Mouse (Mus musculus): ENCODE data around the gene Srsf9. TPM values are rescaled to one million over a fixed set of nuclear protein-coding genes. Genes with fewer than 3 reads are reported as not detected.

The Srsf9 gene
- total RNA-seq, 1 experiment from 2014 or later = 105 TPM

- ATAC-seq (replicated peaks in 1 of 2; ENCODE audit: insufficient read depth in 1 of 2, low FRiP score in 2 of 2, low TSS enrichment in 1 of 2, low read depth in 1 of 2, poor library complexity in 2 of 2, severe bottlenecking in 2 of 2) = no peak
Measured at GRCm38 (mm10) chr5:115316968-115317644, 9.9 kb upstream of the Srsf9 start.

GRCm38 (mm10) chr5:115317645-115318328, 9.2 kb upstream of the Srsf9 start:
- no peak for ATAC-seq (replicated peaks in 1 of 2; ENCODE audit: insufficient read depth in 1 of 2, low FRiP score in 2 of 2, low TSS enrichment in 1 of 2, low read depth in 1 of 2, poor library complexity in 2 of 2, severe bottlenecking in 2 of 2)

GRCm38 (mm10) chr5:115319004-115319940, 7.7 kb upstream of the Srsf9 start:
- peak; percentile 68 to 75 for ATAC-seq (replicated peaks in 1 of 2; ENCODE audit: insufficient read depth in 1 of 2, low FRiP score in 2 of 2, low TSS enrichment in 1 of 2, low read depth in 1 of 2, poor library complexity in 2 of 2, severe bottlenecking in 2 of 2)

GRCm38 (mm10) chr5:115326256-115326831, 633 bp upstream of the Srsf9 start:
- ATAC-seq (replicated peaks in 1 of 2; ENCODE audit: insufficient read depth in 1 of 2, low FRiP score in 2 of 2, low TSS enrichment in 1 of 2, low read depth in 1 of 2, poor library complexity in 2 of 2, severe bottlenecking in 2 of 2) = peak; percentile 27 to 33; a peak in 3 of 4 replicates

GRCm38 (mm10) chr5:115327610-115328548, 902 bp downstream of the Srsf9 start:
- ATAC-seq (replicated peaks in 1 of 2; ENCODE audit: insufficient read depth in 1 of 2, low FRiP score in 2 of 2, low TSS enrichment in 1 of 2, low read depth in 1 of 2, poor library complexity in 2 of 2, severe bottlenecking in 2 of 2) = no peak

GRCm38 (mm10) chr5:115330955-115331354, 4.0 kb downstream of the Srsf9 start:
- ATAC-seq (replicated peaks in 1 of 2; ENCODE audit: insufficient read depth in 1 of 2, low FRiP score in 2 of 2, low TSS enrichment in 1 of 2, low read depth in 1 of 2, poor library complexity in 2 of 2, severe bottlenecking in 2 of 2) = no peak

GRCm38 (mm10) chr5:115333626-115334025, 6.6 kb downstream of the Srsf9 start:
- ATAC-seq (replicated peaks in 1 of 2; ENCODE audit: insufficient read depth in 1 of 2, low FRiP score in 2 of 2, low TSS enrichment in 1 of 2, low read depth in 1 of 2, poor library complexity in 2 of 2, severe bottlenecking in 2 of 2) = 0 out of 4 replicates have a peak, but pooled peaks of 1 of the 2 experiments have one; percentile 12

GRCm38 (mm10) chr5:115340007-115340406, 13.0 kb downstream of the Srsf9 start:
- no peak for ATAC-seq (replicated peaks in 1 of 2; ENCODE audit: insufficient read depth in 1 of 2, low FRiP score in 2 of 2, low TSS enrichment in 1 of 2, low read depth in 1 of 2, poor library complexity in 2 of 2, severe bottlenecking in 2 of 2)

- ATAC-seq (replicated peaks in 1 of 2; ENCODE audit: insufficient read depth in 1 of 2, low FRiP score in 2 of 2, low TSS enrichment in 1 of 2, low read depth in 1 of 2, poor library complexity in 2 of 2, severe bottlenecking in 2 of 2) = peak; percentile 93 to 94
Measured at GRCm38 (mm10) chr5:115340577-115341313, 13.8 kb downstream of the Srsf9 start, which contains the start of the genes Gatc and Triap1. Gene Gatc, minus strand, starts transcription at chr5:115341178. Gene Triap1, plus strand, starts transcription at chr5:115341225.

- no peak for ATAC-seq (replicated peaks in 1 of 2; ENCODE audit: insufficient read depth in 1 of 2, low FRiP score in 2 of 2, low TSS enrichment in 1 of 2, low read depth in 1 of 2, poor library complexity in 2 of 2, severe bottlenecking in 2 of 2)
Measured at GRCm38 (mm10) chr5:115341314-115342165, 14.6 kb downstream of the Srsf9 start.

- ATAC-seq (replicated peaks in 1 of 2; ENCODE audit: insufficient read depth in 1 of 2, low FRiP score in 2 of 2, low TSS enrichment in 1 of 2, low read depth in 1 of 2, poor library complexity in 2 of 2, severe bottlenecking in 2 of 2) = peak; percentile 54 to 71
Measured at GRCm38 (mm10) chr5:115347564-115347963, 20.6 kb downstream of the Srsf9 start.

- ATAC-seq (replicated peaks in 1 of 2; ENCODE audit: insufficient read depth in 1 of 2, low FRiP score in 2 of 2, low TSS enrichment in 1 of 2, low read depth in 1 of 2, poor library complexity in 2 of 2, severe bottlenecking in 2 of 2) = peak; percentile 92
Measured at GRCm38 (mm10) chr5:115348546-115349224, 21.7 kb downstream of the Srsf9 start, which contains the start of gene Cox6a1. Gene Cox6a1, minus strand, starts transcription at chr5:115348981.

- ATAC-seq (replicated peaks in 1 of 2; ENCODE audit: insufficient read depth in 1 of 2, low FRiP score in 2 of 2, low TSS enrichment in 1 of 2, low read depth in 1 of 2, poor library complexity in 2 of 2, severe bottlenecking in 2 of 2) = peak in 1 of 2 experiments; percentile 13; a peak in 1 of 4 replicates
Measured at GRCm38 (mm10) chr5:115349225-115349555, 22.2 kb downstream of the Srsf9 start.

GRCm38 (mm10) chr5:115351348-115351747, 24.4 kb downstream of the Srsf9 start:
- no peak for ATAC-seq (replicated peaks in 1 of 2; ENCODE audit: insufficient read depth in 1 of 2, low FRiP score in 2 of 2, low TSS enrichment in 1 of 2, low read depth in 1 of 2, poor library complexity in 2 of 2, severe bottlenecking in 2 of 2)
